Mouse (Mus musculus): ENCODE measurements around the gene Smarce1. TPM values are rescaled to one million over a fixed set of nuclear protein-coding genes. Genes with fewer than 3 reads are reported as not detected.
A peak's percentile ranks its signal among the peaks of the same experiment; 100 is the strongest.

The Smarce1 gene
- polyA plus RNA-seq, 1 experiment from 2014 or later: 130 TPM

GRCm38 (mm10) chr11:99169438-99169837 is 61.4 kb downstream of the Smarce1 start:
- Histone ChIP-seq H3K4me1 (ENCODE audit: control insufficient read depth, insufficient read depth, low read length) (no peaks in the 10 kb centered on the region), H3K27me3 (replicated peaks; ENCODE audit: control insufficient read depth, insufficient read depth, low read length) (no peaks in the 10 kb centered on the region), H3K9ac (ENCODE audit: low read depth, low read length) (no peak overlapping the region), H3K9me3 (ENCODE audit: control insufficient read depth, low read length) (no peaks in the 10 kb centered on the region), H3K4me3 (ENCODE audit: low read depth, low read length) (no peak overlapping the region), H3K27ac (replicated peaks; ENCODE audit: low read depth, low read length) (no peak overlapping the region), H3K4me2 (ENCODE audit: low read depth, low read length) (no peak overlapping the region), H3K36me3 (ENCODE audit: control insufficient read depth, insufficient read depth, low read length) (no peaks in the 10 kb centered on the region)
- DNase-seq (ENCODE audit: low spot score) (no peak), ATAC-seq (ENCODE audit: low read depth) (no peak)
- 83% methylated on average over 2 of the region's 2 CpGs for WGBS

GRCm38 (mm10) chr11:99168030-99168474 is 62.8 kb downstream of the Smarce1 start:
- WGBS: 52% methylated on average over 12 of the region's 12 CpGs
- Histone ChIP-seq H3K27ac (replicated peaks; ENCODE audit: low read depth, low read length) (no peak overlapping the region), H3K9ac (ENCODE audit: low read depth, low read length) (no peak overlapping the region), H3K4me2 (ENCODE audit: low read depth, low read length) (no peak overlapping the region), H3K4me1 (ENCODE audit: control insufficient read depth, insufficient read depth, low read length) (no peaks in the 10 kb centered on the region), H3K36me3 (ENCODE audit: control insufficient read depth, insufficient read depth, low read length) (no peaks in the 10 kb centered on the region), H3K9me3 (ENCODE audit: control insufficient read depth, low read length) (no peaks in the 10 kb centered on the region), H3K4me3 (ENCODE audit: low read depth, low read length) (no peak overlapping the region), H3K27me3 (replicated peaks; ENCODE audit: control insufficient read depth, insufficient read depth, low read length) (no peaks in the 10 kb centered on the region)
- ATAC-seq (ENCODE audit: low read depth) (no peak), DNase-seq (ENCODE audit: low spot score) (no peak)

GRCm38 (mm10) chr11:99167576-99167975 is 63.2 kb downstream of the Smarce1 start:
- ATAC-seq (ENCODE audit: low read depth) (no peak), DNase-seq (ENCODE audit: low spot score) (no peak)
- H3K4me1 ChIP-seq (ENCODE audit: control insufficient read depth, insufficient read depth, low read length): no peaks in the 10 kb centered on the region
- no peak overlapping the region for H3K4me2 ChIP-seq (ENCODE audit: low read depth, low read length)
- no peaks in the 10 kb centered on the region for H3K36me3 ChIP-seq (ENCODE audit: control insufficient read depth, insufficient read depth, low read length)
- H3K9ac ChIP-seq (ENCODE audit: low read depth, low read length): no peak overlapping the region
- no peak overlapping the region for H3K27ac ChIP-seq (replicated peaks; ENCODE audit: low read depth, low read length)
- 86% methylated on average over 7 of the region's 7 CpGs for WGBS
- H3K9me3 ChIP-seq (ENCODE audit: control insufficient read depth, low read length): no peaks in the 10 kb centered on the region
- no peak overlapping the region for H3K4me3 ChIP-seq (ENCODE audit: low read depth, low read length)
- no peaks in the 10 kb centered on the region for H3K27me3 ChIP-seq (replicated peaks; ENCODE audit: control insufficient read depth, insufficient read depth, low read length)

GRCm38 (mm10) chr11:99166241-99166640 is 64.6 kb downstream of the Smarce1 start:
- Histone ChIP-seq H3K36me3 (ENCODE audit: control insufficient read depth, insufficient read depth, low read length) (no peaks in the 10 kb centered on the region), H3K4me1 (ENCODE audit: control insufficient read depth, insufficient read depth, low read length) (no peaks in the 10 kb centered on the region), H3K27me3 (replicated peaks; ENCODE audit: control insufficient read depth, insufficient read depth, low read length) (no peaks in the 10 kb centered on the region), H3K9me3 (ENCODE audit: control insufficient read depth, low read length) (no peaks in the 10 kb centered on the region), H3K27ac (replicated peaks; ENCODE audit: low read depth, low read length) (no peak overlapping the region), H3K9ac (ENCODE audit: low read depth, low read length) (no peak overlapping the region), H3K4me2 (ENCODE audit: low read depth, low read length) (no peak overlapping the region), H3K4me3 (ENCODE audit: low read depth, low read length) (no peak overlapping the region)
- ATAC-seq (ENCODE audit: low read depth) (no peak), DNase-seq (ENCODE audit: low spot score) (no peak)
- 94% methylated on average over 7 of the region's 7 CpGs for WGBS

GRCm38 (mm10) chr11:99165031-99165752 is 65.6 kb downstream of the Smarce1 start:
- no peak overlapping the region for H3K9ac ChIP-seq (ENCODE audit: low read depth, low read length)
- H3K4me1 ChIP-seq (ENCODE audit: control insufficient read depth, insufficient read depth, low read length): no peaks in the 10 kb centered on the region
- no peak overlapping the region for H3K27ac ChIP-seq (replicated peaks; ENCODE audit: low read depth, low read length)
- 70% methylated on average over 11 of the region's 11 CpGs for WGBS
- H3K4me2 ChIP-seq (ENCODE audit: low read depth, low read length): no peak overlapping the region
- DNase-seq (ENCODE audit: low spot score): no peak
- H3K27me3 ChIP-seq (replicated peaks; ENCODE audit: control insufficient read depth, insufficient read depth, low read length): no peaks in the 10 kb centered on the region
- H3K9me3 ChIP-seq (ENCODE audit: control insufficient read depth, low read length): no peaks in the 10 kb centered on the region
- H3K4me3 ChIP-seq (ENCODE audit: low read depth, low read length): no peak overlapping the region
- no peak for ATAC-seq (ENCODE audit: low read depth)
- no peaks in the 10 kb centered on the region for H3K36me3 ChIP-seq (ENCODE audit: control insufficient read depth, insufficient read depth, low read length)

GRCm38 (mm10) chr11:99162972-99163686 is 67.7 kb downstream of the Smarce1 start:
- Histone ChIP-seq H3K4me1 (ENCODE audit: control insufficient read depth, insufficient read depth, low read length) (no peaks in the 10 kb centered on the region), H3K27me3 (replicated peaks; ENCODE audit: control insufficient read depth, insufficient read depth, low read length) (no peaks in the 10 kb centered on the region), H3K9ac (ENCODE audit: low read depth, low read length) (no peak overlapping the region), H3K27ac (replicated peaks; ENCODE audit: low read depth, low read length) (no peak overlapping the region), H3K4me2 (ENCODE audit: low read depth, low read length) (no peak overlapping the region), H3K4me3 (ENCODE audit: low read depth, low read length) (no peak overlapping the region), H3K9me3 (ENCODE audit: control insufficient read depth, low read length) (no peaks in the 10 kb centered on the region), H3K36me3 (ENCODE audit: control insufficient read depth, insufficient read depth, low read length) (no peaks in the 10 kb centered on the region)
- no peak for DNase-seq (ENCODE audit: low spot score)
- no peak for ATAC-seq (ENCODE audit: low read depth)
- 81% methylated on average over 10 of the region's 10 CpGs for WGBS

- no peaks in the 10 kb centered on the region for H3K4me1 ChIP-seq (ENCODE audit: control insufficient read depth, insufficient read depth, low read length)
- H3K27ac ChIP-seq (replicated peaks; ENCODE audit: low read depth, low read length): no peak overlapping the region
- H3K4me2 ChIP-seq (ENCODE audit: low read depth, low read length): no peak overlapping the region
- DNase-seq (ENCODE audit: low spot score): peak; percentile 63
- H3K9ac ChIP-seq (ENCODE audit: low read depth, low read length): no peak overlapping the region
- no peak for ATAC-seq (ENCODE audit: low read depth)
- no peaks in the 10 kb centered on the region for H3K36me3 ChIP-seq (ENCODE audit: control insufficient read depth, insufficient read depth, low read length)
- no peaks in the 10 kb centered on the region for H3K9me3 ChIP-seq (ENCODE audit: control insufficient read depth, low read length)
- no peak overlapping the region for H3K4me3 ChIP-seq (ENCODE audit: low read depth, low read length)
- 25% methylated on average over 5 of the region's 5 CpGs for WGBS
- no peaks in the 10 kb centered on the region for H3K27me3 ChIP-seq (replicated peaks; ENCODE audit: control insufficient read depth, insufficient read depth, low read length)
Measured at GRCm38 (mm10) chr11:99161648-99162047, 69.2 kb downstream of the Smarce1 start.

GRCm38 (mm10) chr11:99160228-99160627 is 70.6 kb downstream of the Smarce1 start:
- Histone ChIP-seq H3K27me3 (replicated peaks; ENCODE audit: control insufficient read depth, insufficient read depth, low read length) (no peaks in the 10 kb centered on the region), H3K9me3 (ENCODE audit: control insufficient read depth, low read length) (no peaks in the 10 kb centered on the region), H3K4me1 (ENCODE audit: control insufficient read depth, insufficient read depth, low read length) (no peaks in the 10 kb centered on the region), H3K9ac (ENCODE audit: low read depth, low read length) (no peak overlapping the region), H3K36me3 (ENCODE audit: control insufficient read depth, insufficient read depth, low read length) (no peaks in the 10 kb centered on the region), H3K4me2 (ENCODE audit: low read depth, low read length) (no peak overlapping the region), H3K27ac (replicated peaks; ENCODE audit: low read depth, low read length) (no peak overlapping the region), H3K4me3 (ENCODE audit: low read depth, low read length) (no peak overlapping the region)
- WGBS: 88% methylated on average over 6 of the region's 6 CpGs
- ATAC-seq (ENCODE audit: low read depth): no peak
- DNase-seq (ENCODE audit: low spot score): no peak
